Mouse (Mus musculus): ENCODE data around the gene Zfp174. TPM values are rescaled to one million over a fixed set of nuclear protein-coding genes. Genes with fewer than 3 reads are reported as not detected.

The Zfp174 gene
- polyA plus RNA-seq, 1 experiment from 2014 or later: 1.3 TPM

Other genes starting within 250 kb of the Zfp174 start
- gene Mefv, start 129.2 kb upstream of the Zfp174 start, polyA plus RNA-seq (2015; fragmentation: Nextera tagmentation; extraction: Ambion mirVana): 0.06 TPM in 1 of 2 replicates, not detected in the other
- gene Zfp263, start 103.2 kb upstream of the Zfp174 start, polyA plus RNA-seq (2015; fragmentation: Nextera tagmentation; extraction: Ambion mirVana): 43.8 and 51.8 TPM in 2 replicates
- gene Olfr15, start 16.4 kb upstream of the Zfp174 start, polyA plus RNA-seq (2015; fragmentation: Nextera tagmentation; extraction: Ambion mirVana): not detected in 2 replicates
- gene Naa60, start 25.1 kb downstream of the Zfp174 start, polyA plus RNA-seq (2015; fragmentation: Nextera tagmentation; extraction: Ambion mirVana): 50.7 and 57.6 TPM in 2 replicates
- 5.7 and 6.7 TPM in 2 replicates for gene Zfp597, start 37.3 kb downstream of the Zfp174 start, polyA plus RNA-seq (2015; fragmentation: Nextera tagmentation; extraction: Ambion mirVana)
- gene Gm20695, start 37.4 kb downstream of the Zfp174 start, polyA plus RNA-seq (2015; fragmentation: Nextera tagmentation; extraction: Ambion mirVana): 1.1 and 1.3 TPM in 2 replicates
- 7.9 and 10.9 TPM in 2 replicates for gene 1700037C18Rik, start 61.4 kb downstream of the Zfp174 start, polyA plus RNA-seq (2015; fragmentation: Nextera tagmentation; extraction: Ambion mirVana)
- gene Cluap1, start 61.5 kb downstream of the Zfp174 start, polyA plus RNA-seq (2015; fragmentation: Nextera tagmentation; extraction: Ambion mirVana): 24.5 and 26.5 TPM in 2 replicates
- gene Nlrc3, start 129.4 kb downstream of the Zfp174 start, polyA plus RNA-seq (2015; fragmentation: Nextera tagmentation; extraction: Ambion mirVana): 2.7 and 2.9 TPM in 2 replicates
- 21.6 and 25.8 TPM in 2 replicates for gene Slx4, start 156.5 kb downstream of the Zfp174 start, polyA plus RNA-seq (2015; fragmentation: Nextera tagmentation; extraction: Ambion mirVana)
- 6.5 and 7.8 TPM in 2 replicates for gene Dnase1, start 189.7 kb downstream of the Zfp174 start, polyA plus RNA-seq (2015; fragmentation: Nextera tagmentation; extraction: Ambion mirVana)
- 126 and 128 TPM in 2 replicates for gene Trap1, start 230.6 kb downstream of the Zfp174 start, polyA plus RNA-seq (2015; fragmentation: Nextera tagmentation; extraction: Ambion mirVana)

All from kidney, embryonic 16.5 days (tissue).